Mouse (Mus musculus): Measurements from ENCODE around the gene Edn3. TPM values are rescaled to one million over a fixed set of nuclear protein-coding genes. Genes with fewer than 3 reads are reported as not detected.

Gene Edn3
- total RNA-seq (2023; ENCODE audit: inconsistent age), result not detected in 4 replicates

GRCm38 (mm10) chr2:174760479-174761121 is at the start of gene Edn3:
Gene Edn3 (plus strand): TSS chr2:174760619.

Other genes with a start within 250 kb of the Edn3 start
- gene Zfp831, start 117.1 kb upstream of the Edn3 start, total RNA-seq (2023; ENCODE audit: inconsistent age), result 52.4 to 55.5 TPM (median 54.6 TPM) in 4 replicates
- gene Gm14444, start 249.6 kb downstream of the Edn3 start, total RNA-seq (2023; ENCODE audit: inconsistent age), result not detected in 4 replicates